Comparison of ENCODE assay signal across 20 mouse cellular contexts in genomic region chr14:118061766-118062432, GRCm38 (mm10). TPM values are rescaled to one million over a fixed set of nuclear protein-coding genes. Genes with fewer than 3 reads are reported as not detected.
DNase-seq lines count a peak whose midpoint lies in the region; ATAC-seq lines count a peak whose summit lies in the region.
"Had no signal": no experiment of that assay in that cellular context is flagged by ENCODE, and none has a peak within 500 bp of the region (broad histone marks: within the 10 kb centered on the region; RNA-seq: fewer than 3 reads in every experiment).

No protein-coding gene starts in this region.

- ATAC-seq in forebrain, embryonic 11.5 days (replicated peaks; ENCODE audit: low FRiP score) = no peak
- no peak for ATAC-seq in forebrain, embryonic 13.5 days
- peak; percentile 62; the same call in 1 of the 2 replicates for ATAC-seq in midbrain, embryonic 16.5 days
- ATAC-seq: CD4-positive, CD25-positive, alpha-beta regulatory T cell, adult 4 months; hindbrain, embryonic 16.5 days; intestine, embryonic 15.5 days had no signal

- no peak overlapping the region for H3K4me2 ChIP-seq in forebrain, embryonic 11.5 days (ENCODE audit: low read depth, low read length, severe bottlenecking)
- H3K4me2 ChIP-seq in forebrain, embryonic 13.5 days = no peak overlapping the region
- no peak overlapping the region for H3K4me2 ChIP-seq in midbrain, embryonic 16.5 days (ENCODE audit: low read length)
- H3K4me2 ChIP-seq: embryonic facial prominence, embryonic 13.5 days; heart, embryonic 13.5 days; intestine, embryonic 15.5 days had no signal

- no peak overlapping the region for H3K27ac ChIP-seq in forebrain, embryonic 11.5 days (ENCODE audit: low read depth, low read length)
- H3K27ac ChIP-seq in forebrain, embryonic 13.5 days = no peak overlapping the region
- H3K27ac ChIP-seq in midbrain, embryonic 16.5 days (ENCODE audit: low read length) = no peak overlapping the region
- no peak overlapping the region for H3K27ac ChIP-seq in midbrain, embryonic 10.5 days (replicated peaks)
- H3K27ac ChIP-seq: embryonic facial prominence, embryonic 13.5 days; heart, embryonic 13.5 days; intestine, embryonic 15.5 days had no signal

- no peaks in the 10 kb centered on the region for H3K4me1 ChIP-seq in forebrain, embryonic 11.5 days (replicated peaks; ENCODE audit: control insufficient read depth, insufficient read depth, low read length)
- peaks cover 7% of the 10 kb centered on the region; the same call in 1 of the 2 replicates for H3K4me1 ChIP-seq in forebrain, embryonic 13.5 days
- no peaks in the 10 kb centered on the region for H3K4me1 ChIP-seq in midbrain, embryonic 16.5 days (ENCODE audit: control insufficient read depth, insufficient read depth, low read length)
- H3K4me1 ChIP-seq in midbrain, embryonic 10.5 days = peaks cover 8% of the 10 kb centered on the region
- H3K4me1 ChIP-seq: embryonic facial prominence, embryonic 13.5 days; heart, embryonic 13.5 days; intestine, embryonic 15.5 days had no signal

- H3K9ac ChIP-seq in forebrain, embryonic 11.5 days (ENCODE audit: low read length) = no peak overlapping the region
- H3K9ac ChIP-seq in forebrain, embryonic 13.5 days = no peak overlapping the region
- H3K9ac ChIP-seq in midbrain, embryonic 16.5 days (ENCODE audit: low read depth, low read length) = no peak overlapping the region
- H3K9ac ChIP-seq: embryonic facial prominence, embryonic 13.5 days; heart, embryonic 13.5 days; intestine, embryonic 15.5 days had no signal

- H3K4me3 ChIP-seq in forebrain, embryonic 11.5 days (ENCODE audit: low read depth, low read length) = no peak overlapping the region
- no peak overlapping the region for H3K4me3 ChIP-seq in forebrain, embryonic 13.5 days
- H3K4me3 ChIP-seq in midbrain, embryonic 16.5 days (ENCODE audit: low read depth, low read length) = no peak overlapping the region
- no peak overlapping the region for H3K4me3 ChIP-seq in midbrain, embryonic 10.5 days
- H3K4me3 ChIP-seq: embryonic facial prominence, embryonic 13.5 days; heart, embryonic 13.5 days; intestine, embryonic 15.5 days had no signal

- DNase-seq in forebrain, embryonic 11.5 days (ENCODE audit: low spot score) = peak; percentile 13
- peak; percentile 37 for DNase-seq in heart, adult 11 months
- DNase-seq in heart, adult 8-10 months (ENCODE audit: low spot score) = no peak
- no peak for DNase-seq in midbrain, embryonic 10.5 days (ENCODE audit: low spot score)
- DNase-seq in frontal cortex, postnatal 10 days (ENCODE audit: low spot score in 2 of 2) = no peak
- DNase-seq: adrenal gland, postnatal 10 days; B cell, adult 2 months; cerebellum, adult 18-20 months; cerebellum, adult 9-11 months; cerebellum, postnatal 36 days; gastrocnemius, postnatal 14 days; heart, postnatal 36 days; kidney, adult 18-20 months had no signal

- H3K27me3 ChIP-seq in forebrain, embryonic 11.5 days (ENCODE audit: control insufficient read depth, insufficient read depth, low read length) = no peaks in the 10 kb centered on the region
- H3K27me3 ChIP-seq in forebrain, embryonic 13.5 days = peaks cover 4% of the 10 kb centered on the region; the same call in 1 of the 2 replicates
- no peaks in the 10 kb centered on the region for H3K27me3 ChIP-seq in midbrain, embryonic 16.5 days (ENCODE audit: control insufficient read depth, insufficient read depth, low read depth, low read length)
- peaks cover 28% of the 10 kb centered on the region for H3K27me3 ChIP-seq in midbrain, embryonic 10.5 days (ENCODE audit: low read depth, poor library complexity, severe bottlenecking)
- H3K27me3 ChIP-seq: embryonic facial prominence, embryonic 13.5 days; intestine, embryonic 15.5 days had no signal

- no peaks in the 10 kb centered on the region for H3K9me3 ChIP-seq in forebrain, embryonic 11.5 days (ENCODE audit: control insufficient read depth, low read length)
- H3K9me3 ChIP-seq in forebrain, embryonic 13.5 days (replicated peaks) = no peaks in the 10 kb centered on the region
- H3K9me3 ChIP-seq in midbrain, embryonic 16.5 days (replicated peaks; ENCODE audit: control insufficient read depth, low read length, poor library complexity, severe bottlenecking) = no peaks in the 10 kb centered on the region
- no peaks in the 10 kb centered on the region for H3K9me3 ChIP-seq in midbrain, embryonic 10.5 days (replicated peaks)
- H3K9me3 ChIP-seq: embryonic facial prominence, embryonic 13.5 days; heart, embryonic 13.5 days; intestine, embryonic 15.5 days had no signal

- H3K36me3 ChIP-seq in forebrain, embryonic 11.5 days (ENCODE audit: control insufficient read depth, insufficient read depth, low read length) = no peaks in the 10 kb centered on the region
- no peaks in the 10 kb centered on the region for H3K36me3 ChIP-seq in forebrain, embryonic 13.5 days (ENCODE audit: poor library complexity, severe bottlenecking)
- H3K36me3 ChIP-seq in midbrain, embryonic 16.5 days (ENCODE audit: control insufficient read depth, insufficient read depth, low read length) = no peaks in the 10 kb centered on the region
- H3K36me3 ChIP-seq in midbrain, embryonic 10.5 days = no peaks in the 10 kb centered on the region
- H3K36me3 ChIP-seq: embryonic facial prominence, embryonic 13.5 days; heart, embryonic 13.5 days; intestine, embryonic 15.5 days had no signal

- 80% methylated on average over 7 of the region's 7 CpGs for WGBS in forebrain, embryonic 11.5 days
- 76% methylated on average over 7 of the region's 7 CpGs for WGBS in forebrain, embryonic 13.5 days
- 76% methylated on average over 7 of the region's 7 CpGs for WGBS in midbrain, embryonic 16.5 days
- WGBS in midbrain, embryonic 10.5 days = 79% methylated on average over 7 of the region's 7 CpGs

RNA-seq across cellular contexts. Expression of gene Dct, which starts 9.9 kb away (rescaled TPM):
- polyA plus RNA-seq in forebrain, embryonic 11.5 days (2014; fragmentation: Nextera tagmentation; extraction: Ambion mirVana) = 8.5 and 9.7 TPM in 2 replicates
- polyA plus RNA-seq in forebrain, embryonic 13.5 days (2015; fragmentation: Nextera tagmentation; extraction: Ambion mirVana) = 15.2 and 15.8 TPM in 2 replicates
- total RNA-seq in heart, adult 8-10 months (2022) = 1 to 10 TPM; 1.2 to 6.4 (median 3.5) TPM
- polyA plus RNA-seq in midbrain, embryonic 16.5 days (2015; fragmentation: Nextera tagmentation; extraction: Ambion mirVana) = 0.67 and 0.76 TPM in 2 replicates
- polyA plus RNA-seq in midbrain, embryonic 10.5 days (2016; fragmentation: Nextera tagmentation; extraction: Ambion mirVana) = 3.5 TPM in 2 replicates
- total RNA-seq: adrenal gland, postnatal 10 days had no signal

Comparison
In these comparisons a context has a peak if more than half of its experiments do, and no peak if none do; other contexts are left out.
1. DNase-seq: peak in forebrain, embryonic 11.5 days (single experiment) and heart, adult 11 months (single experiment); none in heart, adult 8-10 months (single experiment), midbrain, embryonic 10.5 days (single experiment) and frontal cortex, postnatal 10 days (0 of 2).